Mouse (Mus musculus) ES-CJ7 (cell line): ENCODE data around the gene Clpp.
A peak's percentile ranks its signal among the peaks of the same experiment; 100 is the strongest.

Experiments used
- DNase-seq: peaks from one replicate; pipeline ENCODE4 v3.0.0; 2011; ENCODE audit warnings: low read depth, low spot score

The Clpp gene

DNA sequence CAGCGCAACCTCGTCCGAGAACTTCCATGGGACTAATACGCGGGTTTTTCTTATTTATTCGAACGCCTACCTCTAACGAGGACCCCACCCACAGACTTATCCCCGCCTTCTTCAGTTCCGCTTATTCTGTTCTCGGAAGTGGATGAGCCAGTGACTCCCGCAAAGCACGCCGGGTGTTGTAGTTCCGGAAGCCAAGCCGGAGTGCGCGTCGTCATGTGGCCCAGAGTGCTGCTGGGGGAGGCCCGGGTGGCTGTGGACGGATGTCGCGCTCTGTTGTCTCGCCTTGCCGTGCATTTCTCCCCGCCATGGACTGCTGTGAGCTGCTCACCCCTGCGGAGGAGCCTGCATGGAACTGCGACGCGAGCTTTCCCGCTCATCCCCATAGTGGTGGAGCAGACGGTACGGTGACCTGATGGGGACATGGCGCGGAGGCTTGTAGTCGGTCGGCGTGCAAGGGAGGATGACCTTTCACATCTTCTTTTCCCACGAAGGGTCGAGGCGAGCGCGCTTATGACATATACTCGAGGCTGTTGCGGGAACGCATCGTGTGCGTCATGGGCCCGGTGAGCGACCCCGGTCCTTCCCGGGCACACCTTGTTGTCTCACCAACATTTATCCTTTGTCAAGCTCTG, at the start of gene Clpp:
Clpp (plus strand) TSS at position 191 of the 632 bp plus-strand sequence.
- DNase-seq = peak; percentile 96

DNA sequence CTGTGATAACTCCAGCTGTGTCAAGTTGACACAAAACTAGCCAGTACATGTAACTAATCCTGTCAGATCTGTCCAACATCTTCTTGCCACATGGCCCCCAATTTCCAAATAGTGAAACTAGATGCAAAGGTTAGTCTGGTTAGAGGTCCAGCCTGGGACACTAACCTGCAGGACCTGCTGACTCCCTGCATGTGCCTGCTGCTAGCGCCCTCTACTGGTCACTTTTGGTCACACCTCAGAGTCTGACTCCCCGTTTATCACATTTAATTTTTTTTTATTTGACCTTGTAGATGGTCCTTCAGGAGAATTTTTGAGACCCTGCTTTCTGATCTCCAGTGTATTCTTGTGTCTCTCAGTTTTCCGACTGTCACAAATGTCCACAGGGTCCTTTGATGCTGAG, 39.2 kb upstream of the Clpp start:
- peak; percentile 71 for DNase-seq

DNA sequence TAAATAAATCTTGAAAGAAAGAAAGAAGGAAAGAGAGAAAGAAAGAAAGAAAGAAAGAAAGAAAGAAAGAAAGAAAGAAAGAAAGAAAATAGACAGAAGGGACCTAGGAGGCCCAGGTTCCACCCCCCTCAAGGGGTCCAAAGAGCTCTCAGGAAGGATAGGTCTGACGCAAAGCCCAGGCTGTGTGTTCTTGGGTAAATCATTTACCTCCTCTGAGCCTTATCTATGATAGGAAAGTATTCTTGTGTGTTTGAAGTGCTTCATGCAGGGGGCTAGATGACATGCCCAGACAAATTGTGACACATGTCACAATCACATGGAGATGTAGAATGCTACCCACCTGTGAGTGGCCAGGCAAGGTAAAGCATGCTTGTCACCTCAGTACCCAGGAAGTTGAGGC, 37.5 kb upstream of the Clpp start:
- DNase-seq = no peak

DNA sequence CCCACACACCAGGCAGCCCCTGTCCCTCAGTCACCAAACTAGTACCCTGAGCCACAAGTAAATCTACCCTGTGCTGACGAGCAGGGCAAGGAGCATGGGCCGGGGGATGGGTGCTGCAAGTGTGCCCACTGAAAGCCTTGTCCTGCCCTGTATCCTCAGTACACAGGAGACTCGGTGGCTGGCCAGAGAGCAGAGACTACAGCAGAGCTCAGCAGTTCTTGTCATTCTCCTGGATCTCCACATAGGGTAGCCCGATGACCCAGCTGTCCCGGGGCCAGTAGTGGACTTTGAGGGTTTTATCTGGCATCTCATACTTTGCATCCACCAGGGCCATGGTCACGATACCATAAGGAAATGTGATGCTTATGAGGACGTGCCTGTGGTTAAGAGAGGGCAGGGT, 35.2 kb upstream of the Clpp start:
- DNase-seq = no peak

DNA sequence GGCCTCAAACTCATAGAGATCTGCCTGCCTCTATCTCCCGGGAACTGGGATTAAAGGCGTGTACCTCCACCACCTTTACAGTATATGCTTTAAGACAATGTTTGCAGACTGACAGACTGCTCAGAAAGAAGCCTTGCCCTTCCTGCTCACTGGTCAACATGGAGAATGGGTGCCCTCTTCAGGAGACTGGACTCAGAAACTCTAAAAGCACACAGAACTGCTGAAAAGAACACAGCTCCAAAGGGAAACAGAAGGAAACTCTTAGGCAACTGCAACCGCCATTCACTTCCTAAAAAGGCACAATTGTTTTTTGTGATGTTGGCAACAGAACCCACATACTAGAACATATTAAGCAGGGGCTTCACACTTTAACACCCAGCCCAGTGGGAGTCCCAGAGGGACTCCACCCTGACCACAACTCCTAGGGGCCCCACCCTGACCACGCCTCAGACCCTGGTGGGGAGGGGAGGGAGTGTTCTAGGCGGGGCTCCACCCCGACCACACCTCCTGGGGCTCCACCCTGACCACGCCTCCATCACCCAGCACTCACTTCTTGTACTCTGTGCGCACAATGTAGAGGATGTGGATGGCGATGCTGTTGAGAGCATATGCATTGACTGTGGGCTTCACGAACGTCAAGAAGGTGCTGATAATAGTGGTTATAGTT, 32.2 kb upstream of the Clpp start:
- peak; percentile 76 for DNase-seq

DNA sequence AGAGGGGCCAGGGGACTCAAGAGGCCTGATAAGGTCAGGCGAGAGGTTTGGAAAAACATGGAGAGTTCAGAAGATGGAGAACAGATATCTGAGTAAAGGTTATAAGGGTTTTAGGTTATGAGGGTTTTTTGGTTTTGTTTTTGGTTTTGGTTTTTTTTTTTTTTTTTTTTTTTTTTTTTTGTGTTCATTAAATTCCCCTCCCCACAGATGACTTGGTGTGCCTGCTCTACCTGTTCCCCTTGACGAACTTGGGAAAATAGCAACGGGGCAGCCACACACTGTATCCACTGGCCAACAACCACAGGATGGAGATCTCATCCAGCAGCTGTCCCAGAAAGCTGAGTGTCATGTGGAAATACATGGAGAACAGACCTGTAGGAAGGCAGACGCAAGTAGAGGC, 31.4 kb upstream of the Clpp start:
- DNase-seq = no peak

DNA sequence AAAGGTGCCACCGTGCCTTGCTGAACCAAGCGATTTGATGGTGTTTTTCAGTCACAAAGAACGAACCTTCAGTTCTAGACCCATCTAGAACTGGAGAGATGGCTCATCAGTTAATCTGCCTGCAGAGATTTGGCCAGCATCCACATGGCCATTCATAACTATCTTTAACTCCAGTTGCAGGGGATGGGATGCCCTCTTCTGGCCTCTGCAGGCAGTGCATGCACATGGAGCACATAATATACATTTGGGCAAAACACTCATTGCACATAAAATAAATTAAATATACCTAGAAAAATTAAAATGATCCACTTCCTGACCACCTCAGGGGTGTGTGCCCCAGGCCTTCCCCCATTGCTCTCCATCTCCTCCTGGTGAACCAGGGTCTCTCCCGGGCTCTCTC, 28.2 kb upstream of the Clpp start:
- DNase-seq = no peak

DNA sequence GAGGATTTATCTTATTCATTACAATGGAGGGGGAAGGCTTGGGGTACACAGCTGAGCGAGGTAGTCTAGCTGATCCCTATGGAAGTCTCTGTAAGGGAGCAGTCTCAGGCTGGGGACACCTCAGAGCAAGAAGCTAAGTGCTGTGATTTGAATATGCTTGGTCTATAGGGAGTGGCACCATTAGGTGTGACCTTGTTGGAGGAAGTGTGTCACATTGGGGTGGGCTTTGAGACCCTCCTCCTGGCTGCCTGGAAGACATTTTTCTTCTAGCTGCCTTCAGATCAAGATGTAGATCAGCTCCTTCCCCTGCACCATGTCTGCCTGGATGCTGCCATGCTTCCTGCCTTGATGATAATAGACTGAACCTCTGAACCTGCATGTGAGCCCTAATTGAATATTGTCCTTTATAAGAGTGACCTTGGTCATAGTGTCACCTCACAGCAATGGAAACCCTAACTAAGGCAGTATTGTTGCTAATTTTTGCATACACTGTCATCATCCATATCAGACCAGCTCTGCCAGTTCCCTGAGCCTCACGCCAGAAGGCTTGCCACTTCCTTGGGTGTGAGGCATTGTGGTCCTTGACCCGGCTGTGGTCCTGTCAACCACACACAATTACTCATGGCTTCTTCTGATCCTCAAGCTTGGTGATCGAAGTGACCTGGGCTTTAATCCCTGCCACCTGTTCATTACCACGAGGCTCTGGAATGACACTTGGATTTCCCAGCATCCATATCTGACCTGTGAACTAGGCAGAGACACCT, 27.3 kb upstream of the Clpp start:
- DNase-seq = peak; percentile 60

DNA sequence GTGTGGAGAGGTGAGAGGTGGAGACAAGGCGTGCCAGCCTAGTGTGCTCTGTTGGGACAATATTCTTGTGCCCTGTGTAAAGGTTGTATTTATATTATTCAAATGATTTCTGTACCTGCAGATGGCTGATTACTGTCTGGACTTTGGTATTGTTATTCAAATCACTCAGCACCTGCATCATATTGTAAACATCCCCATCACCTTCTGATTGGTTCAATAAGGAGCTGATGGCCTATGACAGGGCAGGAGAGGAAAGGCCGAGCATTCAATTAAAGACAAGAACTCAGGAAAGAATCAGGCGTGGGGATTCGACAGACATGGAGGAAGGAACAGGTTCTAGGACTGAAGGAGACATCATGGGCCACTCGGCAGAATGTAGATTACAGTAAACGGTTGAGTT, 26.5 kb upstream of the Clpp start:
- no peak for DNase-seq

DNA sequence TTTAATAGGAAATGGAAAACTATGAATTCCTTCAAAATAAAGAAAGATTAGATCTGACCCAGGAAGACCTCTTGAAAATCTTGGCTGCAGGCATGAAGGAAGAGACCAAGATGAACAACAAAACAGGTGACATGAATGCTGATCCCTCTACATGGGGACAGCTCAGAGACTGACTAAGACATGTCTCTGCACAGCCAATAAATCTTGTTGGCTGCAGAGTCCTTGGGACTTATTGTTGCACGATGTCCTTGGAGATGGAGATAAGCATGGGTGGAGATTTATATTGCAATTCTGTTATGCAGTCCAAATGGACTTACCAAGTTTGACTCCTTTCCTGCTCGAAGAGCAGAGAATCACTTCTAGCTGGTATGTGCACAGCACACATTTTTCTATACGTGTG, 20.8 kb upstream of the Clpp start:
- no peak for DNase-seq

DNA sequence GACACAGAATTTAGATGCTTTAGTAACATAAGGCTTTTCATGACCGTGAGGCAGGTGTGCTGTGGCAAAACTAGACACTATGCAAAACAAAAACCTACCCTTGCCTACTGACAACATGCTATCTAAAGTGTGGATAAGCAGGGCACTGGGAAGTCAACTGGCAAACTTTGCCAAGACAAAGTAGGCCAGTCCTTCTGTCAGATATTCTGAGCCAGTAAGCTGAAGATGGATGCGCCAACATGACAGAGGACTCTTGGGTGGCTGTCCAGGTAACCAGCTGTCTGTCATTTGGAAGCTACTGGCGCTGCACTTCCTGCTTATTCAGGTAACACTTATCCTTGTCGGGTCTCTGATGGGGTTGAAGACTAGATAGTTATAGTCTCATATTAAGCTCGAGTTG, 20.0 kb upstream of the Clpp start:
- DNase-seq = no peak

DNA sequence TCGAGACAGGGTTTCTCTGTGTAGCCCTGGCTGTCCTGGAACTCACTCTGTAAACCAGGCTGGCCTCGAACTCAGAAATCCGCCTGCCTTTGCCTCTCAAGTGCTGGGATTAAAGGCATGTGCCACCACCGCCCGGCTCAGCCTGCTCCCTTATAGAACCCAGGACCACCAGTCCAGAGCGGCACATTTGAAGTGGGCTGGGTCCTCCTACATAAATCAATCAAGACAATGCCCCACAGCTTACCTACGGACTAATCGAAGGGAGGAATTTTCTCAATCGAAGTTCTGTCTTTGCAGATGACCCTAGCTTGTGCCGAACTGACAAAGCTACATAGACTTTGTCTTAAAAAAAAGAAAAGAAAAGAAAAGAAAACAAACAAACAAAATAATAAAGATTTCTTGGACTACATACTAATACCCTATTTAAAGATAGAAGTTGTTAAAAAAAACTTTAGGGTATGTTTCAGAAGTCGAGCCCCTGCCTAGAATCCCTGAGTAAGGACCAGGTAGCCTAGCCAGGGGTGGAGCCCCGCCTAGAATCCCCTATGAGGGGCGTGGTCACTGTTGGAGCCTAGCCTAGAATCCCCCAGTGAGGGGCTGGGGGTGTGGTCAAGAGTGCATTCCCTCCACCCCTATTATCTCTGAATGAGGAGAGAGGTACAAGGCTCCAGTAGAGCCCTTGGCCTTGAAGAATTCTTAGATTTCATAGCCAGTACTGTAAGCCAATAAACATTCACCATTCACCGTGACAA, 16.0 kb upstream of the Clpp start:
- DNase-seq = peak; percentile 79

DNA sequence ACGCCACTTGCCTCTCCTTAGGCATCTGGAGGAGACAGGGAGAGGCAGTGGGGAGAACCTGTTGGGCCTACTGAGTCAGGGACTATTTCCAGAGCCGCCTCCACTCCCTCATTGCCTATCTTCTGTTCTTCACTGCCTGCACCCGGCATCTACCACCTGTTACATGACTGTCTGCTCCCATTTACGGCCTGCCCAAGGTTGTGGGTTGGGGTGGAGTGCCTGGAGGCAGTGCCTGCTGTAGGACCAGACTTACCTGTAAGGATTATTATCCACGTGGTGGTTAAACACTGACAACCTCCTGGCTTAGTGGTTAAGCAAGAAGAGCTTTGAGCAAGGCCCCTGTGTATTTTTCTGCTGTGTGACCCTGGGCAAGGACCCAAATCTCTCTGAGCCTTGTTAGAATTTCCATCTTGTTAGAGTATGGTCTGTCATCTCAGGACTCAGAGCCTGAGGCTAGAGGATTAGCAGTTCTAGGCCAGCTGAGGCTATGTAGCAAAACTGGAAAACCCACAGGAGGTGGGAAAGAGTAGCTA, 15.3 kb upstream of the Clpp start:
- DNase-seq = no peak

DNA sequence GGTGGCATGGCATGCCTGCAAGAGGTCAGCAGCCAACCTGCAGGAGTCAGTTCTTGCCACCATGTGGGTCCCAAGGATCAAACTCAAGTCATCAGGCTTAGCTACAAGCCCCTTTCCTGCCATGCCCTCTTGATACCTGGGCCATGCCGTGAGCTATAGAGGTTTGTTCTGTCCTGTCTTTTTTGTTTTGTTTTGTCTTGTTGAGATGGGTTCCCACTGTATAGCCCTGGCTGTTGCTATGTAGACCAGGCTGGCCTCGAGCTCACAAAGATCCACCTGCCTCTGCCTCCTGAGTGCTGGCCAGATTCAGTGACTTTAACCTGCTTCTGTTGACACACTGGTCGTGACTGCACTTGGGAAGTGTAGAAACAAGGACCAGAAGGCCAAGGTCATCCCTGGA, 14.7 kb upstream of the Clpp start:
- DNase-seq = no peak

DNA sequence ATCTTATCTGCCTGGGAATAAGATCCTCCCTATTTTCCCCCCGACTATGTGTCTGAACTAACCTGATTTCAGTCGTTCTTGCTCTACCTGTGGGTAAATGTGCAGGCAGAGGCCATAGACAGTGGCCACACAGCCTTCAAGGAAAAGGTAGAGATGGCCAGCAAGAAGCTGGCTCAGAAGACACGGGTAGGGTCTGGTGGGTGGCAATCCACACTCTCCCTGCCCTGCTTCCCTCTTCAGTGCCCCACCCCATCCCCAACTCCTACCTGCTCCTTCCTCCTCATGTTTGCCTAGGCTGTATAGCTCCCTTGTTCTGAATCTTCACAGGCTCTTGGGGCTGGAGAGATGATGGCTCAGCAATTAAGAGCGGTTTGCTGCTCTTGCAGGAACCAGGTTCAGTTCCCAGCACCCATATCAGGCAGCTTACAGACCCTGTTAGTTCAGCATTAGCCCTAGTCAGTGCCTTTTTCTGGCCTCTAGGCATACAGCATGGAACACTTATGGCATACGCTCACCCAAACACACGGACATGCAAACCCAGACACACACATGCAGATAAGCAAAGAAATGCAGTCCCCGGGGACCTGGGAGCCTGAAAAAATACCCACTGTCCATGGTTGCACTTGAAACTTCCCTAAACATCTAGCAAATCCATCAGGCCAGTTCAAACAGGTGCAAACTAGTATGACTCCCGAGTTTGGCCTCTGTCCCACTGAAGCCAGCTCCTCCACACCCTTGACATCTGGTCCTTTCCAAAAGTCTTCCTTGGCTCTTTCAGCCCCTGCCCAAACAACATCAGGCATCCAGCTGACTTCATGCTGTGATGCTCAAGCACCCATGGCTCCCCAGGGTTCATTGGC, 13.3 kb upstream of the Clpp start:
- DNase-seq = no peak

DNA sequence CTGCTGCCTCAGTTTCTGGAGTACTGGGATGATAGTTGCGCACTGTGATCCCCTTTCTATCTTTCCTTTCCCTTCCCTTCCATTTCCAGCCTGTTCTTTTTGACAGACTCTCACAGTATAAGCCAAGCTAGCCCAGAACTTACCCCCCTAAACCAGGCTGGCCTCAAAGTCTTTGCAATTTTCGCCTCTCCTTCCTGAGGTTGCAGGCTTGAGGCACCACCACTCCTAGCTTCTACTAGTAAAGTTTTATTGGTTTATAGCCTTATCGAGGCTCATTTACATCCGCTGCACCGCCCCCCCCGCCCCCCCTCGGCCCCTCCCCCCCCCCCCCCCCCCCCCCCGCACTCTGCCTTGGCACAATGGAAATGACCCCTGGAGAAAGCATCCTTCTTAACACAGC, 10.6 kb upstream of the Clpp start:
- no peak for DNase-seq

DNA sequence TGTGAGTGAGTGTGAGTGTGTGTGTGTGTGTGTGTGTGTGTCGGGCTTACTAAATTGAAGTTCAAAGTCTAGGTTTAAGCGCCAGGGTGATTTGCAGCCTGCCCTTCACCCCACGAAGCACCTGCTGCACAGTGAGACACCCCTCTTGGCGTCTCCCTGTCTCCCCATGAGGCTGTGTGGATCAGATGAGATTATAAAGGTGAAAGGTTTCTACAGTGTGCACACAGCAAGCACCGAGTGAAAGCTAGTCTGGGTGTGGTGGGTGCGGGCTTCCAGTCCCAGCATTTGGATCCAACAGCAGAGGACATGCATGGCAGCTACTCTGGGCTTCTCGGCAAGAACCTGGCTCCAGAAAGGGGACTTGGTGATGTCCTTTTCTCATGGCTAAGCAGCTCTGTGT, 9.1 kb upstream of the Clpp start:
- no peak for DNase-seq

DNA sequence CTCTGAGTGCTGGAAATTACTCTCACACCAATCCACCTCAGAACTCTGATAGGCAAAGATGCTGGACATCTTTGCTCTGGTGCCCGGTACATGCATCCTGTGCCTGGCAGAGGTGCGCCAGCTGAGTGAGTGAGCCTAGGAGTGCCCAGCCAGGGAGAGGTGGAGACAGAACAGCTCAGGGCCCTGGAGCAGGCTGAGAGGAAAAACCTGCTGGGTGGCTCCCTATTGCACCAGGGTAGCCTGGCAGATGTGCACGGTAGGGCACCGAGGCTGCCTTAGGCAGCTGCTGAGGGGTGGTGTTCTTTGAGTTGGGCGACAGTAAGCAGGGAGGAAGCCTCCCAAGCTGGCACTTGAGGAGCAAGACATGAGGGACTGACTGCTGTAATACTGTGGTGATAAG, 8.1 kb upstream of the Clpp start, which contains the start of gene Acer1:
Acer1 (minus strand) TSS at position 114 of the 400 bp plus-strand sequence.
- DNase-seq = no peak

DNA sequence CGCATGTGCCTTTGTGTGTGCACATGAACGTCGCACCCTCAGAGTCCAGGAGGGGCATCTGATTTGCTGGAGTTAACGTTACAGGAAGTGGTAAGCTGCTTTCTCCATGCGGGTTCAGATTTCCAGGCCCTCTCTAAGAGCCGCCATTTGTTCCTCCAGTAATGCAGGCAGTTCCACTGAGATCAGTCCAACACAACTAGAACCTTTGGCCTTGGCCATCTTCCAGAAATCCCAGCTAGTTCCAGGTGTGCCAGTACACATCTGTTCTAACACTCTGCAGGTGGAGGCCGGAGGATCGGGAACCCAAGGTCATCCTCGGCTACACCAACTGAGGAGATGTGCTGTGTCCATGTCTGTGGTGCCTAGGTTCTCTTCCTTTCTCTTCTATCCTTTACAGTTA, 5.2 kb upstream of the Clpp start:
- no peak for DNase-seq

DNA sequence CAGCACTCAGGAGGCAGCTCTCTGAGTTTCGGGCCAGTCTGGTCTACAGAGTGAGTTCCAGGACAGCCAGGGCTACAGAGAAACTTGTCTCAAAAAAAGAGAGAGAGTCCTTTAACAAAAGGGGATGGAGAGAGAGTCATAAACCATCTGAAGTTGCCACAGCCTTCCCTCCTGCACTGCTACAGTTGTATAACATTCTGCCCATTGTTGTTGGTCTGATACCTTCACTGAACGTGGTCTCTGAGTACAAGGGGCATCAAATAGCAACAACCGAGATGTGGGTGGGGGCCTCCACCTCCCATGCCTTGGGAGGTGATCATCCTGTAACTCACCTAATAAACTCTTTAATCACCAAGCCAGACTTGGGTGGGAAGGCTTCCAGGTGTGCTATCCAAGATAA, 4.4 kb upstream of the Clpp start:
- DNase-seq = no peak
